Mouse (Mus musculus) brain, embryonic 14.5 days (tissue): ENCODE measurements around the gene Polr1d.

Experiments
- CTCF ChIP-seq: fragments of 200-500 bp; IDR thresholded peaks from 2 replicates; pipeline ENCODE4 v1.5.1; 2012; ENCODE audit warnings: inconsistent platforms, mild to moderate bottlenecking, moderate library complexity, borderline replicate concordance; ENCODE audit not compliant: insufficient read depth, insufficient read length; ENCODE audit errors: extremely low read depth
- POLR2A ChIP-seq: fragments of 200-500 bp; IDR thresholded peaks from 2 replicates; pipeline ENCODE4 v1.6.1; 2012; ENCODE audit warnings: mild to moderate bottlenecking, inconsistent platforms, borderline replicate concordance; ENCODE audit not compliant: poor library complexity, insufficient read depth, insufficient read length, severe bottlenecking; ENCODE audit errors: extremely low read depth

DNA sequence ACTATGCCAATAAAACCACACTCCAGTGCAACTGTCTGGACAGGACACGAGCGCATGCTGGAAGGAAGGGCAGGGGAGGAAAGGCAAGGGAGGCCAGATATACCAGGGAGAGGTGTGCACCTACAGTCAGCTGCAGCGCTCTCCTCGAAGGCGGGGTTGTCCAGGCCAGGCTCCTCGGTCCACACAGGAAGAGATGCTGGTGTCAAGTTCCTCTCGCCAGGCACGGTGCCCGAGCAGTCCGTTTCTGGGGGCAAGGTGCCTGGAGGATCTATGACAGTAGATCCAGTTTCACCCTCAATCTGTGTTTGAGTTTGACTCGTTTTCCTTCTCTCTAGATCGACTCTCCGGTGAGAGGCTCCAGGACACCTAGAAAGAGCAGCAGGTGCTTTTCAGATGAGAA lies 43.7 kb upstream of the Polr1d start:
- TF ChIP-seq CTCF, result no peak
- TF ChIP-seq POLR2A, result no peak
